Mouse (Mus musculus) ovary, postnatal 10 days (tissue): ENCODE data around the gene Azin2.
A peak's percentile ranks its signal among the peaks of the same experiment; 100 is the strongest.

ENCODE experiments used
- DNase-seq: peaks from one replicate; pipeline ENCODE4 v3.0.0; 2022; ENCODE audit warnings: low spot score

The Azin2 gene

DNA sequence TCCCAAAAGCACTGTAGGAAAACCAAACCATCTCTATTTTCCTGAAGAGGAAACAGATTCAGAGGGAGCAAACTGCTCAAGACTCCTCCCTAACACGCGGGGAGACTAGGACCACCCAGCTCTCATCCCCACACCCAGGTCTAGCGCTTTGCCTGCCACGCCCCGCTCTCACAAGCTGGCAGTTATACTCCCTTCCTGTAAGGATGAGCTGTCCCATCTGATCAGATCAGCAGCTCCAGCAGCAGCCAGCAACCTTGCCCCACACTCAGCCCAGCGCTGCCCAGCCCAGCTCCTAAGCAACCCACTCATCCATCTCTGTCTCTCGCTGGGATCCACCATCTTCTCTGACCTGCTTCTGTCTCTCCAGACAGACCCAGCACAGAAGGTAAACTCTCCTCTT is 29.5 kb downstream of the Azin2 start:
- DNase-seq, result no peak

DNA sequence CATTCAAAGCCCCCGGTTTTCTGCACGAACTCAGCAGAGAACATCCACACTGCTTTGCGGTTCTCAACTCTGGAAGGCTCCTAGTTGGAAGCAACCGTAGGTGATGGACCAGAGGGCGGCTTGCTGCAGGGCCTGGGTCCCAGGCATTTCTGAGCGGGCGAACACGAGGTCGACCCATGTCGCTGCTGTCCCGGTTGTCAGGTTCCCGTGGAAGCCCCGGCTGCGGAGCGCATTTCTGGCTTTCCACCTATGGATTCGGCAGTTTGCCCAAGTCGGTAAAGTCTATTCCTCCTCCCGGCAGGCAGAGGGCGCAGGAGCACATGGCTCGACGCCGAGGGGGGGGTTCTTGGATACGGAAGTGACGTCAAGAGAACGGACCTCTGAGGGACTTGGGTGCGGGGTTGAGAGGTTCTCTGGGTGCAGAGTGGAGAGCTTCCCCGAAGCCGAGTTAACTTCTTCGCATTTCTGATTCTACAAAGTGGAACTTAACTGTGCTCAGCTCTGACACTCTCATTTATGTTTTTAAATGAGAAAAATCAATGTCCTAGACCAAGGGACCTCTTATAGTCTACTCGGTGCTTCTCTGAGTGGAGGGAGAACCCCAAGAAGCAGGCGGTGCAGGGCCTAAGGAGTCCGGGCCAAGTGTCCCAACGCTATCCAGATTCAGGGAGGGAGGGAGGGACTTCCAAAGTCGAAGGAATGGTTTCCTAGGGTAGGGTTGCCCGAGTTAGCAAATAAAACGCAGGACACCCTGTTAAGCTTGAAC is 37.2 kb downstream of the Azin2 start:
- DNase-seq, result peak; percentile 49

- no peak for DNase-seq
Measured at GRCm38 (mm10) chr4:128923603-128924002, 38.6 kb downstream of the Azin2 start.

GRCm38 (mm10) chr4:128919106-128919505 is 43.1 kb downstream of the Azin2 start:
- DNase-seq, result no peak

DNA sequence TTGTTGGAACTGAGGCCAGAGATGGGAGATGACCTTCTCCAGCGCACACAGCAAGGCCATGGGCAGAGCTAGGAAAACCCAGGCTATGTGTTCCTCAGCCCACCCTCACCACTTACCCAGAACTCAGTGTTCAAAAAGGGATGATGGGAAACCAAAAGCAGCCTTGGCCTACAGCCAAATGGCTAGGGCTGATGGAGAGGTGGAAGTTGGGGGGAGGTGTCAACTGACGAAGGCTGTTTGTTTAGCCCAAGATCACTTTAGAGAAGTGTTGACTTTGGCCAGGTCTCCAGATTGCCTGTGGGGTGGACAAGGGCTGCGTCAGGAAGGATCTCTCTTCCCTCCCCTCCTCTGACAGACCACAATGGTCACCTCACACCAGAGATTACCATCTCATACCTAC is 44.1 kb downstream of the Azin2 start:
- no peak for DNase-seq

DNA sequence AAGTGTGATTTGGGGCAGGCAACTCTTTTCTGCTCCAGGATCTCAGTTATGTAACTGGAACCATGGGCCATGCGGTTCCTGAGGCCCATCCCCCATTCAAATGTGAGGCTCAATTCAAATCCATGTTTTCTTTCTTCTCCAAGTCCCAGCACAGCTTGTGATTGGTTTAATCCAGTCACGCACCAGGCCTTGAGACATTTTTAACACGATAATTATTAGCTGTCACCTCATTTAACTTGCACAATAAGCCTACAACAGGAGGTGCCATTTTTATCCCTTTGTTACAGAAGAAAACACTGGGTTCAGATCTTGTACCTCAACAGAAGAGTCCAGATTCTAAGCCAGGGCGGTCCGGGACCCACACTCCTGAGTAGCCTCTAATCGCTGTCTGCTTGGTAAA is 44.5 kb downstream of the Azin2 start:
- DNase-seq, result no peak

- no peak for DNase-seq
Measured at GRCm38 (mm10) chr4:128917119-128917518, 45.1 kb downstream of the Azin2 start.

DNA sequence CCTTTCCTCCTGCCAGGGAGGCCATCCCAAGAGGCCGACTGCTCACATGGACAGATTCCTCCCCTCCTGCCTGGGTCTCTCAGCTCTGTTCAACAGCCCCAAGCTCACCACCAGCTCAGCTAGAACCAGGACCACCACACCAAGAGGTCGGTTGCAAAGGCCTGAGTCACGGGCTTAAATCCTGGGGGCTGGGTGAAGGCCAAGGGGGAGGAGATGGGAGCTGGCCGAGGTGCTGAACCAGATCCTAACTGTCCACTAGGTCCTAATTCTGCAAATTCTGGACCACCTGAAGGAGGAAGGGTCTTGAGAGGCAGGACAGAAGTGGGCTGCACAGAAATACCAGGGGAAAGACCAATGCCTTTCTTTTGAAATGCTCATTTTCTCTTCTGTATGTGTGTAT is 48.4 kb downstream of the Azin2 start:
- no peak for DNase-seq

- no peak for DNase-seq
Measured at GRCm38 (mm10) chr4:128912085-128912484, 50.2 kb downstream of the Azin2 start.

- no peak for DNase-seq
Measured at GRCm38 (mm10) chr4:128910276-128911063, 51.8 kb downstream of the Azin2 start.

GRCm38 (mm10) chr4:128909378-128909831 is 52.8 kb downstream of the Azin2 start:
- DNase-seq, result no peak

GRCm38 (mm10) chr4:128908586-128909377 is 53.5 kb downstream of the Azin2 start:
- no peak for DNase-seq

GRCm38 (mm10) chr4:128907238-128907968 is 54.8 kb downstream of the Azin2 start:
- no peak for DNase-seq

DNA sequence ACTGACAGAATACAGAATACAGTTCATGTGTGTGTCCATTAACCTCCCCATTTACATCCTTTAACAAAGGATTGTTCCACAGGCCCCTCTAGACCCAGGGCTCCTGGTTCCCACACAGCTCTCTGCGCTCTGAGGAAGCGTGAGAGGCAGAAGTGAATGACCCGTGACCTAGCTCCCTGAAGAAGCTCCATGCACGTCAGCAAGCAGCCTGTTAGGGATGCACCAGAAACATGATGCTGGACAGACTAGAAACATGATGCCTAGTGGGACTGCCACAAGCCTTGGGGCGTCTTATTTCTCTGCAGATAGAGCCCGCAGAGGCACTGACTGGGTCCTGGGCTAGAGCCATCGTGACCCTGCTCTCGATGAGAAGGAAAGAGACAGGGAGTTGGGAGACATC is 55.5 kb downstream of the Azin2 start:
- DNase-seq, result no peak

DNA sequence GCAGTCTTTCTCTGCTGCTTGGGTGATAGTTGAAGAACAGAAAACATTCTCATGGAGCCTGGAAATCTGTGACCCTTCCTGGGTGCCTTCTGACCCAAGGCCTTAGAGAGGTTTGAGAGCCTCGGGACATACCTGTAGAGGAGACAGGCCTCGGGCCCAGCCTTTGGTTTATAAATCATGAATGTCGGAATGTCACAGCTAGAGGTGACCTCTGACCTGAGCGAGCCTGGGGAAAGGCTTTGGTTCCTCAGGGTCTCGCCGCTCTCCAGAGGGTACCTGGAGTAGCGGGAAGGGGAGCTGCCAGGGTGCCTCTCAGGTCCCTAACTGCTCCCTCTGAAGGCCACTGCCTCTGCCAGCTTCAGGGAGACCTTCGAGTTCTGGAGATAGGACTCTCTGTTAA is 57.0 kb downstream of the Azin2 start:
- DNase-seq, result no peak

- DNase-seq, result no peak
Measured at GRCm38 (mm10) chr4:128904035-128904800, 58.0 kb downstream of the Azin2 start.

GRCm38 (mm10) chr4:128902390-128902789 is 59.9 kb downstream of the Azin2 start:
- DNase-seq, result no peak

- DNase-seq, result no peak
Measured at GRCm38 (mm10) chr4:128900484-128900883, 61.8 kb downstream of the Azin2 start.

DNA sequence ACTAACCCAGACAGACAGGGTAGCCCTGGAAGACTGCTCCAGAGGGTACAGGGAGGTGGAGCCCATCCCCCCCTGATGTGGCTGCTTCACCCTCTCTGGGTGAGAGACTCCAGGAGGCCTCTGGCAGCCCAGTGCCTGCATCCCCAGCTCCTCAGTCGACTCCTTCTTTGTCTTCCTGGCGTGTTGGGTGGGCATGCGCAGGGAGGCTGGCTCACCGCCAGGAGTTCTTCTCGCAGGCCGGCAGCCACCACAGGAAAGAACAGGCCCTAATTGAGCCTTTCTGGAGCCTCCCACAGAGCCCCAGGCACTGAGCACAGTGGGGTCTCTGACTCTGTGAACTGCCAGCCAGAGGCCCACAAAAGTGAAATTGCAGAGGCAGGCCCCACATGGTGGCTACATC is 62.9 kb downstream of the Azin2 start:
- peak; percentile 56 for DNase-seq

GRCm38 (mm10) chr4:128897911-128898421 is 64.3 kb downstream of the Azin2 start:
- no peak for DNase-seq

- DNase-seq, result no peak
Measured at GRCm38 (mm10) chr4:128896667-128897066, 65.6 kb downstream of the Azin2 start.
